Mouse (Mus musculus) hindbrain, embryonic 14.5 days (tissue): ENCODE data around the gene Zfp971. TPM values are rescaled to one million over a fixed set of nuclear protein-coding genes. Genes with fewer than 3 reads are reported as not detected.

Experiments used
- polyA plus RNA-seq: library from polyadenylated mRNA; unstranded; fragments of >200 nt; fragmentation: Nextera tagmentation; extraction: Ambion mirVana; gene quantifications from 2 replicates; pipeline ENCODE4 v1.2.1, GENCODE M21; 2014

Gene Zfp971
- polyA plus RNA-seq, 1 experiment from 2014 or later, result 11.8 TPM

Other genes starting within 250 kb of the Zfp971 start
- 38.7 and 42.9 TPM in 2 replicates for gene Gm14325, start 182.9 kb upstream of the Zfp971 start, polyA plus RNA-seq
- gene Gm14327, start 126.2 kb upstream of the Zfp971 start, polyA plus RNA-seq, result 1.2 and 2.0 TPM in 2 replicates
- not detected in 2 replicates for gene Zfp972, start 97.7 kb upstream of the Zfp971 start, polyA plus RNA-seq
- 16.6 and 17.5 TPM in 2 replicates for gene Gm14326, start 66.0 kb upstream of the Zfp971 start, polyA plus RNA-seq
- gene Zfp931, start 55.2 kb downstream of the Zfp971 start, polyA plus RNA-seq, result 14.6 and 14.9 TPM in 2 replicates
- gene Phactr3, start 95.7 kb downstream of the Zfp971 start, polyA plus RNA-seq, result 56.9 and 64.2 TPM in 2 replicates